Mouse (Mus musculus) CH12F3 (cell line): ENCODE measurements around the gene Dctn1.

Experiments
- in situ Hi-C: fragments of 300-500 bp; cut with MboI; formaldehyde crosslinking; loops from 2 replicates; pipeline ENCODE4 v1.14.3; 2020; ENCODE audit warnings: low sequenced_read_pairs

Gene Dctn1

GRCm38 (mm10) chr6:83165607-83166242, at the start of gene Dctn1:
Gene Dctn1 (plus strand): TSS chr6:83165920.
- in situ Hi-C loops, result loop anchor here (10.0 kb wide), 1 partner anchor 161 kb away; no protein-coding TSS in a partner anchor

- in situ Hi-C loops, result no loop called here
Observed at GRCm38 (mm10) chr6:83116373-83117164, 49.2 kb upstream of the Dctn1 start.

GRCm38 (mm10) chr6:83117165-83117438, 48.6 kb upstream of the Dctn1 start:
- in situ Hi-C loops, result no loop called here

GRCm38 (mm10) chr6:83117616-83118015, 48.1 kb upstream of the Dctn1 start:
- in situ Hi-C loops, result no loop called here

DNA sequence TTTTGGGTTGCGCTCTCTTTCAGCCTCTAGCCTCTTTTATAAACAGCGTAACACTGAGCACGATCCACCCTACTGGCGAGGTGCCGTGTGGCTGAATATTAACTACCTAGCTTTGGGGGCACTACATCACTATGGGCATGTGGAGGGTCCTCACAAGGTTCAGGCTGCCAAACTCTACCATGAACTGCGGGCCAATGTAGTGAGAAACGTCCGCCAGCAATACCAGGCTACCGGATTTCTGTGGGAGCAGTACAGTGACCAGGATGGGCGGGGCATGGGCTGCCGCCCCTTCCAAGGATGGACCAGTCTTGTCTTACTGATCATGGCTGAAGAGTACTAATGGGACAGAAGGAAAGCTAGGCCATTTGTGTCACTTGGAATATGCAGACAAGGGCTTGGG, 47.4 kb upstream of the Dctn1 start:
- in situ Hi-C loops, result no loop called here

DNA sequence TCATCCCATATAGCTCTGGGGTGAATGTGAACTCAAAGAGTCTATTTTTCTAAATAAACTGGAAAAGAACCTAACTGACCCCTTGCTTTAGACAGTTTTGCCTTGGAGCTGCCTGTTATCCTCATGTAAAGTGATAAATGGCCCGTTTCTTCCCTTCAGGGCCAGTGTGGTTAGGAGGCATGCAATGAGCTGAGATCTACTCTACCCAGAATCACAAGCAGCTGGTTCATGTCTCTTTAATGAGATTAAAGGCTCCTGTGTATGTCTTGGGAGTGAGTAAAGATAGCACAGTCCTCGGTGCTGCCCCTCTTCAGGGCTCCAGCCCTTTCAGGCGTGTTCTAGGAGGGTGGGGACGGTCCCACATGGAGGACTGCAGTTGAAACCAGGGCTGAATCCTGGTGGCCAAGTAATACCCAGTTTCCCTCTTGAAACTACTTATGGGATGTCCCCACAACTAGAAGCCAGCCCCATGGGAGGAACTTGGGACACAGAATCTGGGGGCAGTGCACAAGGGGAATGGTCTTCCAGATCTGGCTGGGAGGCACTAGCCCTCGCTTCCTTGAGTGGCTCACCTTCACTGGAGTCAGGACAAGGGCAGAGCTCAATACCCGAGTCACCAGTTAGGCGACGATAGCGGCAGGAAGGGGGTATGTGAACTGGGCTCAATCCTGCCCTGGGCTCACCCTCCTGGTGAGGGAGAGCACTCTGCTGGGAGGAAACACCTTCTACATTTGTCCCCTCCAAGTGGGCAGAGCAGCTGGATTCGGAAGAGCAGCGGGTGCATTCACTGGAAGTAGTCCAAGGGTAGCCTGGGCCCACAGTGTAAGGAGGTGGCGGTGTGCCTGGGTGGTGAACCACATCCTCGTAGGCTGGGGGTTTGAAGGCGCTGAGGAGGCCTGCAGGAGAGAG, 46.6 kb upstream of the Dctn1 start:
- in situ Hi-C loops, result no loop called here

DNA sequence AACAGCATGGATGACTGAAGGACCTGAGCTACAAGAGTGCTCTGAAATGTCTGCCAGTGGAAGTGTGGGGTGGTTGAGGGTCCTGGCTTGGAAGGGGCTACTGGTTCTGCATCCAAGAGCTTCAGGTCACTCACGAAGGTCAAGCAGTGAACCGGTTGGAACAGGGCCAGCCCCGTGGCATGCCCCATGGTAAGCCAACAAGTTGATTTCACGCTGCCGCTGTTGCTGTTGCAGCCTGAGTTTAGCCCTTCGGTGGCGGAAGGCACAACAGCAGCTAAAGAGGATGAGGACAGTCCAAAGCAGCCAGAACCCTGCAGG, 46.0 kb upstream of the Dctn1 start:
- in situ Hi-C loops, result no loop called here

- in situ Hi-C loops, result no loop called here
Observed at GRCm38 (mm10) chr6:83120930-83121862, 44.5 kb upstream of the Dctn1 start, which contains the start of gene Wbp1. Gene Wbp1 (minus strand): TSS chr6:83121559.

DNA sequence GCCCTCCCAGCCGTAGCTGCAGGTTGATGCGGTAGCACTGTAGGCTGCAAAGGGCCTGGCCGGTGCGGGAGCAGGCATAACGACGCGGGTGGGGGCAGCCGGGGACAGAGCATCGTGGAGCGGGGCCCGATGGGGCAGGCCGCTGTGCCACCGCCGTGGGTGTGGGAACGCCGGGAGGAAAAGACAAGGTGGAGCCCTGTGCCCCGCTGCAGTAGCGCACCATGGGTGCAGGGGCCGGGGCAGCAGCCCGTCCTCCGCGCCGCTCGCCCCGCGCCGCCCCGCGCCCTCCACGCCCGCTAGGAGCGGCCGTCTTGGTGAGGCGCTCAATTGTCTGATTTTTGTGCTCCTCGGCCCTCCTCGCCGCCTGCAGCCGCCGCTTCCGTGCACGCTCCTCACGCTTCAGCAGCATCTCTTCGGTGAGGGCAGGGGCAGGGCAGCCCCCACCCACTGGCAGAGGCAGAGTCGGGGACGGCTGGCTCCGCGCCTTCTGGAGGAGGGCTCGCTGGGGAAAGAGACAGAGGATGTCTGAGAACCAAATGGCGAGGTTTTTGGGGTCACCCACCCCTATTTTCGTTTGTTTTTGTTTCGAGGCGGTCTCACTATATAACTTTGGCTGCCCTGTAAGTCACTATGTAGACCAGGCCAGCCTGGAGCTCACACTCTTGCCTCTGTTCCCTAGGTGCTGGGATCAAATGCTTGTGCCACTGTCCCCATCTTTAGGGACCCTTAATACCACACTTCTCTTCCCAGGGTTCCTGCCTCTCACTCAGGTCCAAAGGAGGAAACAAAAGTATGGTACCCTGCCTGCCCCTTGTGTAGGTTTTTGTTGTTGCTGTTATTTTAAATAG, 43.6 kb upstream of the Dctn1 start:
- in situ Hi-C loops, result no loop called here

DNA sequence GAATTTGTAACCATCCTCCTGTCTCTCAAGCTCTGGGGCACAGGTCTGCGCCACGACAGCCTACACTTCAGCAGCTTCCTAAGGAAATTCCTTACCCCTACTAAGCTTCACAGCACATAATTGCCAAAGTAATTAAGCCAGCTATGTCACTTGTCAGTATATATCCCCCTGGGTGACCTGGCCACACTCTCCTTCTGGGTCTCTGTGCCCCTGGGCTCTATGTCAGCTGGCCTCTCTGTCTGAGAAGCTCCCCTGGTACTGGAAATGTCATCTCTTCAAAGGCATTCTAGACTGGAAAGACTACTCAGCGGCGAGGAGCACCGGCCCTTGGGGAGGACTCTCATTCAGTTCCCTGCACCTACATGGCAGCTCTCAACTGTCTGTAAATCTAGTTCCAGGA, 42.8 kb upstream of the Dctn1 start:
- in situ Hi-C loops, result no loop called here

DNA sequence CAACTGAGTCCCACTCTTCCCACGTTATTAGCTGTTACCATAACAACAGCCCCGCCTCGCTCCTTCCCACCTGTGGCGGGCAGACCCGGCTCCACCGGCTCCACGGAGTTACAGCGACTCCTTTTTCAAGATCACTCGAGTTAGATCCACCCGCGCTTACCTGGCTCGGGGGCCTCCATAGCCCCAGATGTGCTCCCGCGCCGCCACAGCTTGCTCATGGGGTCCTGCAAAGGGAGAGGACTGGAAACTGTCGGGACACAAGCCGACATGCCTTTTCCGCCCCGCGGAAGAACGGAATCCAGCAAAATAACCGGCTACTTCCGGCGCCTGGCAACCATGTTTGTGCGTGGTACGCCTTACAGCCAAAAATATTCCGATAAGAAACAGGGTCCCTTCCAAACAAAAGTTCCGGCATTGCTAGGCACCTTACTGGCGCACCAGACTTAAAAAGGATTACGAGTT, 40.8 kb upstream of the Dctn1 start:
- in situ Hi-C loops, result no loop called here

DNA sequence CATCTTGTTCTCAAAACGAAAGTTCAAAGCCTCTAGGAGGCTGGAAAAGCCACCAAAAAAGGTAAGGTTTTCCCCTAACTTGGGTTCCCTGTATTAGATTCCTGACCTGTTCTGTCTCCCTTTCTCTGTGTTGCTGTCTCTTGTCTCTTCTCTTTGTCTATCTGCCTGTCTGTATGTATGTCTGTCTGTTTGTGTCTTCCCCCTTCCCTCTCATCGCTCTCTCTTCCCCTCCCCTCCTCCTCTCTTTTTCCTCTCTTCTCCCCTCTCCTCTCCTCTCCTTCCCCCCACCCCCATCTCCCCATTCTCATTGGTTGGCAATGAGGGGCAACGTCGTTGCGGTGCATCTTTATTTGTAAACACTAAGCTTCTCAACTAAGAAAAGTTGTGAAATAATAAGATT, 40.4 kb upstream of the Dctn1 start, which contains the start of gene Ino80b:
Ino80b (minus strand) TSS at position 101 of the 400 bp plus-strand sequence.
- in situ Hi-C loops, result no loop called here

- in situ Hi-C loops, result no loop called here
Observed at GRCm38 (mm10) chr6:83127419-83127818, 38.3 kb upstream of the Dctn1 start.

- in situ Hi-C loops, result no loop called here
Observed at GRCm38 (mm10) chr6:83131469-83132034, 34.2 kb upstream of the Dctn1 start.

DNA sequence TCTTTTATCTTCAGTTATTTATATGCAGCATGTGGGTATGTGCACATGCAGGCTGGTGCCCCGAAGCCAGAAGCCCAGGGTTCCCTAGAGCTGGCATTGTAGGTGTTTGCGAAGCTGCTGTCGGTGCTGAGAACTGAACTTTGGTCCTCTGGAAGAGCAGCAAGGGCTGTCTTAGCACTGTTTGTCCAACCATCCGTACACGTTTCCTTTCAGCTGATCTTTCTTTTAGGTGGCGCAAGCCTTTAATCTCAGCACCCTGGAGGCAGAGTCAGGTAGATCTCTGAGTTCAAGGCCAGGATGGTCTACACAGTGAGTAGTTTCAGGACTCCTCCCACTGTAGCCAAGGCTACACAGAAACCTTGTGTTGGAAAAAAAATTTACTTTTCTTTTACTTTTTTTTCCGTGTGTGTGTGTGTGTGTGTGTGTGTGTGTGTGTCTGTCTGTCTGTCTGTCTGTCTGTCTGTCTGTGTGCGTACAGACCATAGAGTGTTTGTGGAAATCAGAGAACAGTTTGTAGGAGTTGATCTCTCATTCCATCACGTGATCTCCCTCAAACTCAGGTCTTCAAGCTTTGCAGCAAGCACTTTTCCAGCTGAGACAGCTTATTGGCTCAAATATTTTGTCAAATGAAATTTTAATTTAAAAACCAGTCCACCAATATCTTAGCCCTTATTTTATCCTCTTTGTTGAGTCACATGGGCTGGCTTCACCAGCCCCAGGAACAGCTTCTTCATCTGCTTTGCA, 33.4 kb upstream of the Dctn1 start:
- in situ Hi-C loops, result no loop called here

DNA sequence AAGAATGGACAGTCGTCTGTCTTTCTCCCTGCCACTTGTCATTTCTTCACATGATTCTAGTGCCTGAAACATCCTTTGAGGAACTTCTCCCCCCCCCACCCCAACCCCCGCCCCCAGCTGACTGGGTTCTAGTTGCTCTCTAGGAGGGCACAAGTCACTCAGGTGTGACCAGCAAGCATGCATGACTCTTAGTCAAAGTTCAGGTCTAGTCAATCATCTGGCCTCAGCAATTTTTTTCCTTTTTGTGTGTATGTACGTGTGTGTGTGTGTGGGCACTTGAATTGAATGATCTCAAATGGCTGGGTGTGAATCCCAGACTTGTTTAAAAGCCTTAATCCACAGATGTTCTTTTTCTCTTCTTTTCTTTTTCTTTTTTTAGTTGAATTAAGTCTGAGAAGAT, 31.5 kb upstream of the Dctn1 start:
- in situ Hi-C loops, result no loop called here

DNA sequence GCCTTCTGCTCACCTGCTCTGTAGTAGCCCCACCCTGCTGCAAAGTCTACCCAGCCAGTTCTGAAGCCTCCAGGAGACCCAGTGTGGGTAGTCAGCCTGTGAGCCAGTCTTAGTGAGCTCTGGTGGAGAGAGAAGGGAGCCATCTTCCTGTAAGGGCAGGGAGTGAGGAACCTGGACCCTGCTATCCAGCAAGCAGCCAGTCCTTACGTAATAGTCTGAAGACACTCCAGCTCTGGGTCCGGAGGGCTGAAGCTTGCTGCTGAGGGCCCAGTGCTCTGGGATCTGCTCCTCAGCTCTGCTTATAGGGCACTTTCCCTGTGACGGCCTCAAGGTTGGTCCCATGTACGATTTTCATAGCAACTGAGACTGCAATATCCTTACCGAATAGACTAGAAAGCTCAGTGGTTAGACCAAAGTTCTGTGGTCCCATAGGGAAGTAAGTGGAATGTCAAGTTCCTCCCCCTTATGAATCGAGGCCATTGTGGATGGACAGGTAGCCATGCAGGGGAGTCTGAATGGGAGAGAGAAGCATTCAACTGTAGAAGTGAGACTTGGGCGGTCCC, 30.7 kb upstream of the Dctn1 start, which contains the start of gene Rtkn:
Rtkn (plus strand) TSS at position 513 of the 563 bp plus-strand sequence.
- in situ Hi-C loops, result no loop called here

DNA sequence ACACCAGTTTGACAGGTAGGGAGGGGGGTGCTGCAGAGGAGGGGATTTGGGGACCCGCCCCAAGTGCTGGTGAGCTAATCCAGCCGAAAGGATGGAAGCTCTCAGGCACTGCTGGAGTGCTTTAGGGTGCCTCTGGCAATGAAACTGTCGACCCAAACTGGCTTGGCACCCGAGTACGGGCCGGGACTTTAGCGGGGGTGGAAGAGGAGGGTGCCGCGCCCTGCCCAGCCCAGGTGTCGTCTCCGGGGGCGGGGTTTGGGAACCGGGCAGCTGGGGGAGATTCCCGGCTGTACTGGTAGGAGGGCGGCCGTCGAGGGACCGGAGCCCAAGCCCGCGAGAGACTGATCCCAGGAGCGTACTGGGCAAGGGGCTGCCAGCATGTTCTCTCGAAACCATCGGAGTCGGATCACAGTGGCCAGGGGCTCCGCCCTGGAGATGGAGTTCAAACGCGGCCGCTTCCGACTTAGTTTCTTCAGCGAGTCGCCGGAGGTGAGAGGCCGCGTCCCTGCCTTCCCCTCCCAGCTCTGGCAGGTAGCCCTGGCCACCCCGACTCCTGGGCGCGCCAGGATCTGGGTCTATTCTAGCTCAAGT, 30.1 kb upstream of the Dctn1 start:
- in situ Hi-C loops, result no loop called here
